Mouse (Mus musculus) kidney, embryonic 15.5 days (tissue): ENCODE measurements around the gene Pde11a. TPM values are rescaled to one million over a fixed set of nuclear protein-coding genes. Genes with fewer than 3 reads are reported as not detected.

Experiments
- ATAC-seq: fragments of 200-750 bp; cut with Nextera tagmentation; replicated peaks from 2 replicates; pipeline ENCODE4 v1.8.0; 2017; ENCODE audit warnings: moderate TSS enrichment; ENCODE audit not compliant: low FRiP score
- H3K27ac ChIP-seq: fragments of 300-500 bp; sonication (generic); 2 replicates; pipeline ENCODE4 v1.5.1; 2015; ENCODE audit warnings: mild to moderate bottlenecking, inconsistent platforms
- H3K27me3 ChIP-seq: fragments of 300-500 bp; sonication (generic); 2 replicates; pipeline ENCODE4 v1.6.1; 2015; ENCODE audit warnings: inconsistent platforms
- H3K36me3 ChIP-seq: fragments of 300-500 bp; sonication (generic); 2 replicates; pipeline ENCODE4 v1.6.1; 2015; ENCODE audit warnings: inconsistent platforms
- H3K4me1 ChIP-seq: fragments of 300-500 bp; sonication (generic); 2 replicates; pipeline ENCODE4 v1.6.1; 2015; ENCODE audit warnings: inconsistent platforms
- H3K4me2 ChIP-seq: fragments of 300-500 bp; sonication (generic); 2 replicates; pipeline ENCODE4 v1.6.1; 2015; ENCODE audit warnings: moderate library complexity, mild to moderate bottlenecking, inconsistent platforms
- H3K4me3 ChIP-seq: fragments of 300-500 bp; sonication (generic); replicated peaks from 2 replicates; pipeline ENCODE4 v1.5.1; 2015; ENCODE audit warnings: mild to moderate bottlenecking, inconsistent platforms
- H3K9ac ChIP-seq: fragments of 300-500 bp; sonication (generic); 2 replicates; pipeline ENCODE4 v1.6.1; 2015; ENCODE audit warnings: mild to moderate bottlenecking, inconsistent platforms
- H3K9me3 ChIP-seq: fragments of 300-500 bp; sonication (generic); replicated peaks from 2 replicates; pipeline ENCODE4 v1.6.1; 2016; ENCODE audit warnings: inconsistent platforms
- WGBS: fragments of 180-500 bp; shearing (Covaris S2); methylation state at CpG from one replicate; pipeline ENCODE4 v1.1.7; 2015; ENCODE audit warnings: mixed read lengths; 5-methylcytosine and 5-hydroxymethylcytosine counted together
- polyA plus RNA-seq: library from polyadenylated mRNA; unstranded; fragments of >200 nt; fragmentation: Nextera tagmentation; extraction: Ambion mirVana; gene quantifications from 2 replicates; pipeline ENCODE4 v1.2.1, GENCODE M21; 2015

The Pde11a gene
- polyA plus RNA-seq, 1 experiment from 2014 or later, result 1.9 TPM

- Histone ChIP-seq H3K27ac (peak overlapping the region; percentile 79), H3K36me3 (no peaks in the 10 kb centered on the region), H3K9ac (no peak overlapping the region), H3K27me3 (no peaks in the 10 kb centered on the region), H3K4me3 (peak overlapping the region; percentile 5; the same call in 1 of the 2 replicates), H3K4me2 (peak overlapping the region; percentile 52), H3K9me3 (no peaks in the 10 kb centered on the region), H3K4me1 (peaks cover 23% of the 10 kb centered on the region)
- peak; percentile 92 for ATAC-seq
- 11% methylated on average over 20 of the region's 20 CpGs for WGBS
Measured at GRCm38 (mm10) chr2:76029081-76029901, 309.3 kb downstream of the Pde11a start.

DNA sequence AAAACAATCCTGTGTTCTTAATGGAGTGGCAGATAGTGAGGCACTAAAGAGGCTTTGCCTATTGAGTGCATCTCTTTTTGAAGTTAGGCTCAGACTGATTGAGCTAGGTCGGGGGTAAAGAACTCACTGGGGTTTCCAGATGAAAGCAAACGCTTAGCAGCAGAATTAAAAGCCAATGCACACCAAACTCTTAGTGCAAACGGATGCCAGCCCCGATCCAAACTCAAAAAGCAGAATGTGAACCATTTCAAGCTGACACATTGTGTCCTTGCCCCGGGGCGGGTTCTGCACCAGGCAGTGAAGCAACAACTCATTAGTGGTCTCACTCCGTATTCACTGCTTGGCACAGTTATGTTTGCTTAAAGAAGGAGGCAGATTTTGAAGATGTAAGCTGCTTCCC lies 321.7 kb downstream of the Pde11a start:
- no peak for ATAC-seq
- WGBS, result 17% methylated on average over 7 of the region's 7 CpGs

DNA sequence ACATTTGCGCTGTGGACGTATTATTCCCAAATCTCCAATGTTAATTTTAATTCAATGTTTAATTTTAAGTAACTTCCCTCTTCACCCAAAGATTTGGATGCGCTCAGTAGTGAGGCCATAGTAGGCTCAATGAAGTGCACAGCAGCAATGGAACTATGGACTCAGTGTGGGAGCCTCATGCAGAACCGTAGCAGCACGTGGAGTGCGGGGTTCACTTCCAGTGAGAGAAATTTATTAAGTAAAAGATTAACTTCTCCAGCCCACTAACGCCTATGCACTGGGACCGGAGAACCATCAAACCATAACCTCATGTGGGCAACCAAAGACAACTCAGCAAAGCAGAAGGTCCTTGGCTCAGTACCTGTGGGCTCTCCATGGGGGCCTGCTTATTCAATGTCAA lies 322.4 kb downstream of the Pde11a start:
- no peak overlapping the region for H3K4me3 ChIP-seq
- no peak overlapping the region for H3K27ac ChIP-seq
- peaks cover 11% of the 10 kb centered on the region; the same call in 1 of the 2 replicates for H3K4me1 ChIP-seq
- H3K27me3 ChIP-seq, result no peaks in the 10 kb centered on the region
- H3K36me3 ChIP-seq, result no peaks in the 10 kb centered on the region
- peak; percentile 74 for ATAC-seq
- WGBS, result 71% methylated on average over 8 of the region's 8 CpGs
- H3K9me3 ChIP-seq, result no peaks in the 10 kb centered on the region
- H3K4me2 ChIP-seq, result no peak overlapping the region
- H3K9ac ChIP-seq, result no peak overlapping the region

More for the DNA sequence above, 321.7 kb downstream of the Pde11a start:
- Histone ChIP-seq H3K9me3 (no peaks in the 10 kb centered on the region), H3K36me3 (no peaks in the 10 kb centered on the region), H3K27ac (no peak overlapping the region), H3K4me3 (no peak overlapping the region), H3K4me1 (peaks cover 11% of the 10 kb centered on the region; the same call in 1 of the 2 replicates), H3K27me3 (no peaks in the 10 kb centered on the region), H3K9ac (no peak overlapping the region), H3K4me2 (no peak overlapping the region)

DNA sequence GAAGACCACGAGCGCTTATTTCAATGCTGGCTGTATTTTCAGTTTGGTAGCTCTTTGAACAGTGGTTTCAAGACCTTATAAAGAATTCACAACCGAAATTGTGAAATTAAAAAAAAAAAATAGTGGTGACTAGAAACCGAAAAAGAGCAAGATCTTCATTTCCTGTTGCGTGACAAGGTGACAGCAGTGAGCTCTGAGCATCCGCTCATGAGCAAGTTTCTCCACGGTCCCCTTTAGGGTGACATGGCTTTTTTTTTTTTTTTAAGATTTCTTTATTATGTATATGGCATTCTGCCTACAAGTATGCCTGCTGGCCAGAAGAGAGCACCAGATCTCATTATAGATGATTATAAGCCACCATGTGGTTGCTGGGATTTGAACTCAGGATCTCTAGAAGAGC lies 323.1 kb downstream of the Pde11a start:
- no peak for ATAC-seq
- Histone ChIP-seq H3K4me2 (no peak overlapping the region), H3K9ac (no peak overlapping the region), H3K27me3 (no peaks in the 10 kb centered on the region), H3K36me3 (no peaks in the 10 kb centered on the region), H3K4me3 (no peak overlapping the region), H3K27ac (no peak overlapping the region), H3K9me3 (no peaks in the 10 kb centered on the region), H3K4me1 (peaks cover 15% of the 10 kb centered on the region; the same call in 1 of the 2 replicates)
- WGBS, result 94% methylated on average over 7 of the region's 7 CpGs

GRCm38 (mm10) chr2:76014659-76015058 lies 323.9 kb downstream of the Pde11a start:
- Histone ChIP-seq H3K4me2 (no peak overlapping the region), H3K9me3 (no peaks in the 10 kb centered on the region), H3K27me3 (no peaks in the 10 kb centered on the region), H3K4me1 (peaks cover 15% of the 10 kb centered on the region; the same call in 1 of the 2 replicates), H3K27ac (no peak overlapping the region), H3K9ac (no peak overlapping the region), H3K36me3 (no peaks in the 10 kb centered on the region), H3K4me3 (no peak overlapping the region)
- ATAC-seq, result no peak
- 83% methylated on average over 3 of the region's 3 CpGs for WGBS

DNA sequence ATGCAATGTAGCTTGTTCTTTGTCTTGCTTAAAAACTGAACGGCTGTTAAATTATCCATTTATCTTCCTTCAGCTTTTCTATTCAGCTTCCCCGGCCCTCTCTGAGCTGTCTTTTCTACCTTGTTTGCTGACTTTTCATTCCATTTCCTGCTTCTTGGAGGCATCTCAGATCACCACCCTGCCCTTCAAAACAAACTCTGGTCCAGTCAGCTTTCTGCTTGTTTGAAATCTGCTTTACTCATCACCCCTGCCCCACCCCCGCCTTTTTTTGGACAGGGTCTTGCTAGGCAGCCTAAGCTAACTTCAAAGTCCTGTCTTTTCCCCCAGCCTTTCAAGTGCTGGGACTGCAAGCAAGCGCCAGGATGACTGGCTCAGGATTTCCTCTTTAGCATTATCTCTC lies 332.4 kb downstream of the Pde11a start:
- no peak for ATAC-seq
- H3K9me3 ChIP-seq, result no peaks in the 10 kb centered on the region
- H3K4me1 ChIP-seq, result peaks cover 13% of the 10 kb centered on the region
- H3K27me3 ChIP-seq, result peaks cover 5% of the 10 kb centered on the region; the same call in 1 of the 2 replicates
- WGBS, result 21% methylated on average over 4 of the region's 4 CpGs
- H3K4me2 ChIP-seq, result no peak overlapping the region
- no peaks in the 10 kb centered on the region for H3K36me3 ChIP-seq
- no peak overlapping the region for H3K4me3 ChIP-seq
- no peak overlapping the region for H3K27ac ChIP-seq
- H3K9ac ChIP-seq, result no peak overlapping the region

GRCm38 (mm10) chr2:76002899-76003298 lies 335.7 kb downstream of the Pde11a start:
- no peak overlapping the region for H3K4me2 ChIP-seq
- H3K4me1 ChIP-seq, result peaks cover 28% of the 10 kb centered on the region
- peaks cover 5% of the 10 kb centered on the region; the same call in 1 of the 2 replicates for H3K27me3 ChIP-seq
- H3K9me3 ChIP-seq, result no peaks in the 10 kb centered on the region
- ATAC-seq, result no peak
- no peak overlapping the region for H3K4me3 ChIP-seq
- H3K9ac ChIP-seq, result no peak overlapping the region
- WGBS, result 45% methylated on average over 9 of the region's 9 CpGs
- H3K27ac ChIP-seq, result no peak overlapping the region
- H3K36me3 ChIP-seq, result no peaks in the 10 kb centered on the region

DNA sequence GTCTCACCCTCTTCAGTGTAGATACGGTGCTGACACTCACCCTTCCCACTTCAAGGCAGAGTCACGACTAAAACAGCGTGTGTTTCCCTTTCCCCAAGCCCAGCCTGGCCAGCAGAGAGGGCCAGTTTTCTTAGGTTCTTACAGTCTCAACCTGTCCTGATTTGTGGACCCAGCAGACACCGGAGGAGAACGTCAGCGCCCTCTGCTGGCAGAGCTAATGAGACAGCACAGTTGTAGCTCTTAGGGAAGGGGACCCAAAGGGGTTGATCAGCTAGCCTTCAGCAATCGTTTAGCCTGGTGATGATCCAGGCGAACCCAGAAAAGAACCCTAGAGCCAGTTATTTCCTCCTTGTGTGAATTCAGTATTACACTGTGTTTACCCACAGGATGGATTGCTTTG lies 337.2 kb downstream of the Pde11a start:
- Histone ChIP-seq H3K9me3 (no peaks in the 10 kb centered on the region), H3K36me3 (no peaks in the 10 kb centered on the region), H3K9ac (no peak overlapping the region), H3K4me1 (peaks cover 30% of the 10 kb centered on the region), H3K27me3 (peaks cover 5% of the 10 kb centered on the region; the same call in 1 of the 2 replicates), H3K27ac (no peak overlapping the region), H3K4me2 (no peak overlapping the region), H3K4me3 (no peak overlapping the region)
- WGBS, result 48% methylated on average over 8 of the region's 8 CpGs
- no peak for ATAC-seq

DNA sequence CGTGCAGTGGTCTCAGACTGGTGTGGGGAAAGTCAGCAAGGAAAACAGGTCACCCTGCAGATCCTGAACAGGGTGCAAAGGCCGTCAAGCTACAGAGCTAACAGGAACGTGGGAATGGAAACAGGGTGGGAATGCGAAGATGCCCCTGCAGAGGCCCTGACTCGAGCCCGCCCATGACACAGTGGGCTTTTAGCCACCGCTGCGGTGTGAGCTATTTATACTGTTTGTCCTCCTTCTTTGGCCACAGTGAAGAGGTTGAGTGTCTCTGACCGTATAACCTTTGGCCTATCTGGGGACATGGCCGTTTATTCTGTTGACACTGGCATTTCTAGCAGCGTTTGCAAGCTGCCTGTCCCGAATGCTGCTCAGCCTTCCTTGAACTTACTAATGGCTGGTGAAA lies 338.9 kb downstream of the Pde11a start:
- Histone ChIP-seq H3K4me3 (no peak overlapping the region), H3K4me1 (peaks cover 23% of the 10 kb centered on the region), H3K27me3 (peaks cover 5% of the 10 kb centered on the region; the same call in 1 of the 2 replicates), H3K9me3 (no peaks in the 10 kb centered on the region), H3K27ac (peak overlapping the region; percentile 45), H3K9ac (no peak overlapping the region), H3K36me3 (no peaks in the 10 kb centered on the region), H3K4me2 (no peak overlapping the region)
- no peak; the same call in 1 of the 2 replicates for ATAC-seq
- WGBS, result 30% methylated on average over 12 of the region's 12 CpGs

GRCm38 (mm10) chr2:75998692-75999091 lies 339.9 kb downstream of the Pde11a start:
- H3K4me2 ChIP-seq, result no peak overlapping the region
- 0 out of 2 replicates have a peak overlapping the region, but pooled peaks have one; percentile 9 for H3K27ac ChIP-seq
- ATAC-seq, result no peak

DNA sequence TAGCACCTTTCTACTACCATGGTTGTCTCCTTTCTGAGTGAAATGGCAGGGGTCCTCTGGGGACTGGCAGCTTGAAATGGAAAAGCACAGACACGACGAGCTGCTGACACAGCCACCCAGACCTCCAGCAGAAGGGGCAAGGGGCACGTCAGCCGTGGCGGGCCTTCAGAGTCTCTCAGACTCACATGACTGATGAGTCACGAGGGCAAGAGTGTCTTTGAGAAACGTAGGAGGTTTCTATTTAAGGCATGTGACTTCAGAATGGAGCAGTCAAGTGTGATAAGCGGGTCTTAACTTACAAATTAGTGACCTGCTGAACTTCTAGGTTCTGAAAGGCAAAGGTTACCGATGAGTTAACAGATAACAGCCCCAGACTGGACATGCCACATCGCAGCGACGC lies 340.8 kb downstream of the Pde11a start:
- Histone ChIP-seq H3K4me3 (no peak overlapping the region), H3K4me1 (peaks cover 23% of the 10 kb centered on the region), H3K4me2 (no peak overlapping the region), H3K27ac (no peak overlapping the region), H3K9ac (no peak overlapping the region), H3K27me3 (peaks cover 2% of the 10 kb centered on the region; the same call in 1 of the 2 replicates), H3K36me3 (no peaks in the 10 kb centered on the region), H3K9me3 (no peaks in the 10 kb centered on the region)
- WGBS, result 22% methylated on average over 12 of the region's 12 CpGs
- ATAC-seq, result no peak

More at GRCm38 (mm10) chr2:75998692-75999091, 339.9 kb downstream of the Pde11a start:
- H3K4me3 ChIP-seq, result no peak overlapping the region
- no peak overlapping the region for H3K9ac ChIP-seq
- H3K4me1 ChIP-seq, result peaks cover 23% of the 10 kb centered on the region
- H3K36me3 ChIP-seq, result no peaks in the 10 kb centered on the region
- peaks cover 5% of the 10 kb centered on the region; the same call in 1 of the 2 replicates for H3K27me3 ChIP-seq
- H3K9me3 ChIP-seq, result no peaks in the 10 kb centered on the region
- 16% methylated on average over 8 of the region's 8 CpGs for WGBS

GRCm38 (mm10) chr2:75994841-75995240 lies 343.7 kb downstream of the Pde11a start:
- no peak overlapping the region for H3K27ac ChIP-seq
- no peaks in the 10 kb centered on the region for H3K27me3 ChIP-seq
- no peak overlapping the region for H3K4me2 ChIP-seq
- H3K4me1 ChIP-seq, result peaks cover 37% of the 10 kb centered on the region
- H3K9me3 ChIP-seq, result no peaks in the 10 kb centered on the region
- no peak overlapping the region for H3K4me3 ChIP-seq
- 95% methylated on average over 11 of the region's 11 CpGs for WGBS
- no peaks in the 10 kb centered on the region for H3K36me3 ChIP-seq
- H3K9ac ChIP-seq, result no peak overlapping the region
- ATAC-seq, result no peak
